Mouse (Mus musculus): ENCODE measurements at regions not wholly inside any gene's neighbourhood (a gene's known extent, or its start where the extent isn't known, plus 50 kb on each side); places are given as distances from the start of the nearest gene placed in this dataset.
A peak's percentile ranks its signal among the peaks of the same experiment; 100 is the strongest.

- DNase-seq: no peak
These were observed 253.8 kb upstream of the Tfap2d start for GRCm38 (mm10) chr1:18849038-18849437.

GRCm38 (mm10) chr1:18857457-18857856 is 245.4 kb upstream of the Tfap2d start:
- DNase-seq: no peak

GRCm38 (mm10) chr1:18903266-18903665 is 199.6 kb upstream of the Tfap2d start:
- DNase-seq: peak; percentile 43

GRCm38 (mm10) chr1:18903696-18904095 is 199.1 kb upstream of the Tfap2d start:
- peak; percentile 56 for DNase-seq

- no peak for DNase-seq
These were observed 191.2 kb upstream of the Tfap2d start for GRCm38 (mm10) chr1:18911578-18911977.

GRCm38 (mm10) chr1:18956276-18956675 is 146.5 kb upstream of the Tfap2d start:
- no peak for DNase-seq

GRCm38 (mm10) chr1:18956975-18957374 is 145.8 kb upstream of the Tfap2d start:
- no peak for DNase-seq

GRCm38 (mm10) chr1:18961464-18961863 is 141.4 kb upstream of the Tfap2d start:
- no peak for DNase-seq

GRCm38 (mm10) chr1:18961889-18962288 is 140.9 kb upstream of the Tfap2d start:
- DNase-seq: no peak

- DNase-seq: no peak
These were observed 133.9 kb upstream of the Tfap2d start for GRCm38 (mm10) chr1:18968935-18969334.

- DNase-seq: no peak
These were observed 132.6 kb upstream of the Tfap2d start for GRCm38 (mm10) chr1:18970173-18970572.

- DNase-seq: no peak
These were observed 128.8 kb upstream of the Tfap2d start for GRCm38 (mm10) chr1:18973826-18974620.

- DNase-seq: no peak
These were observed 127.9 kb upstream of the Tfap2d start for GRCm38 (mm10) chr1:18974860-18975439.

- DNase-seq: no peak
These were observed 127.3 kb upstream of the Tfap2d start for GRCm38 (mm10) chr1:18975500-18975899.

- DNase-seq: no peak
These were observed 126.0 kb upstream of the Tfap2d start for GRCm38 (mm10) chr1:18976705-18977309.

GRCm38 (mm10) chr1:18979141-18979540 is 123.7 kb upstream of the Tfap2d start:
- DNase-seq: no peak

- no peak for DNase-seq
These were observed 86.0 kb upstream of the Tfap2d start for GRCm38 (mm10) chr1:19016778-19017177.

All from cerebellum, adult 11 months (tissue).